Comparison of ENCODE assay signal across 8 mouse cellular contexts in the genomic region with DNA sequence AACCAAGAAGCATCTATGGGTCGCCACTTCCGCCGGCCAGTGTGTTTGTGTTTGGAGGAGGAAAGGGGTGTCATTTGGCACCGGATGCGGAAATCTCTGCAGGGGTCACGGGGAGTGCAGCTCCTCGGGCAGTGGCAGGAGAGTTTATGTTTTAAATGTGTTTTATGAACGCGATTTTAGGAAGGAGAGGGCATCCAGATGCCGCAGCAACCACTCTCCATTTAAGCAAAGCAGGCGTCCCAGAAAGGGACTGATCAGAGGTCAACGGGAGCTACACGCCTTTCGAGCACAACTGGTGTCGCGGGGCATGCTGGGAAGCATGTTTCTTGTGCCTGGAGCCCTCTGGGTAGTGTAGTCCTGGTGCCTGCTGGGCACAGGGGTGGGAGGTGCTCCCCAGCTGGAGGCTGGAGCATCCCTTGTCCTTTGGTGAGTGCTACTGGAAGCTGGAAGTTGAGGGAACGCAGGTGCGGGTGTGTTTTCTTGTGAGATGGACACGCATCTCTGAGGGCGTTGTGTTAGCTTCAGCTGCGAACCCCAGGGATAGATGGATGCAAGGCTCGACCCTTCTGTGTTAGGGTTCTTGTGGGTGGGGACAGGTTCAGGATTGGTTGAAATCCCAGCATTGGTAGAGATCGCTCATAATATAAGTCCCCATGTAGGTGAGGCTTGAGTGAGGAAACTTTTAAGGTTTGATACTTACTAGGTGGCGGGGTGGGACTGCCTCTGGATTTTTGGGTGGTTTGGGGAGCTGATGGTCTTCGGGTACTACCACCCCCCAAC.
DNase-seq lines count a peak whose midpoint lies in the region; ATAC-seq lines count a peak whose summit lies in the region.

No protein-coding gene starts in this region.

- DNase-seq in liver, result peak; percentile 70
- peak; percentile 1 to 25 for DNase-seq in monocyte, adult 2 months (ENCODE audit: low read depth in 1 of 2, low spot score in 2 of 2)
- peak; percentile 21 to 42 for DNase-seq in spleen, postnatal 14 days (ENCODE audit: low spot score in 2 of 2)

- no peak for ATAC-seq in erythroblast, adult 5-6 weeks (replicated peaks; ENCODE audit: low FRiP score, poor library complexity, severe bottlenecking)
- peak; percentile 97 for ATAC-seq in embryonic facial prominence, embryonic 15.5 days (ENCODE audit: insufficient number of reproducible peaks, low FRiP score, low TSS enrichment, low read depth)
- peak; percentile 95 for ATAC-seq in heart, embryonic 12.5 days (ENCODE audit: insufficient number of reproducible peaks, low FRiP score)
- peak; percentile 98 for ATAC-seq in kidney, embryonic 16.5 days (ENCODE audit: low FRiP score, low TSS enrichment)

- H3K27me3 ChIP-seq in erythroblast, embryonic 14.5 days (ENCODE audit: control insufficient read depth), result 0 out of 2 replicates have a peak, but pooled peaks cover 2% of the 10 kb centered on the region
- H3K27me3 ChIP-seq in embryonic facial prominence, embryonic 15.5 days, result peaks cover 28% of the 10 kb centered on the region
- peaks cover 16% of the 10 kb centered on the region for H3K27me3 ChIP-seq in heart, embryonic 12.5 days (replicated peaks)
- H3K27me3 ChIP-seq in kidney, embryonic 16.5 days (ENCODE audit: insufficient read depth, low read length), result peaks cover 3% of the 10 kb centered on the region; the same call in 1 of the 2 replicates

- H3K4me1 ChIP-seq in erythroblast, embryonic 14.5 days (ENCODE audit: control insufficient read depth), result peaks cover 6% of the 10 kb centered on the region
- peaks cover 6% of the 10 kb centered on the region; the same call in 1 of the 2 replicates for H3K4me1 ChIP-seq in embryonic facial prominence, embryonic 15.5 days
- peaks cover 5% of the 10 kb centered on the region; the same call in 1 of the 2 replicates for H3K4me1 ChIP-seq in heart, embryonic 12.5 days (replicated peaks)
- H3K4me1 ChIP-seq in kidney, embryonic 16.5 days (ENCODE audit: insufficient read depth, low read length), result peaks cover 4% of the 10 kb centered on the region; the same call in 1 of the 2 replicates

- H3K4me2 ChIP-seq in embryonic facial prominence, embryonic 15.5 days (replicated peaks), result peak overlapping the region; percentile 77
- H3K4me2 ChIP-seq in heart, embryonic 12.5 days, result peak overlapping the region; percentile 83
- peak overlapping the region; percentile 55 for H3K4me2 ChIP-seq in kidney, embryonic 16.5 days (replicated peaks; ENCODE audit: low read depth, low read length)

- no peaks in the 10 kb centered on the region for H3K36me3 ChIP-seq in erythroblast, embryonic 14.5 days (ENCODE audit: control insufficient read depth)
- H3K36me3 ChIP-seq in embryonic facial prominence, embryonic 15.5 days, result no peaks in the 10 kb centered on the region
- no peaks in the 10 kb centered on the region for H3K36me3 ChIP-seq in heart, embryonic 12.5 days
- H3K36me3 ChIP-seq in kidney, embryonic 16.5 days (ENCODE audit: insufficient read depth, low read length), result no peaks in the 10 kb centered on the region

- H3K9me3 ChIP-seq in erythroblast, embryonic 14.5 days (ENCODE audit: control insufficient read depth, low read length), result no peaks in the 10 kb centered on the region
- no peaks in the 10 kb centered on the region for H3K9me3 ChIP-seq in embryonic facial prominence, embryonic 15.5 days (replicated peaks)
- H3K9me3 ChIP-seq in heart, embryonic 12.5 days (replicated peaks), result no peaks in the 10 kb centered on the region
- H3K9me3 ChIP-seq in kidney, embryonic 16.5 days (ENCODE audit: low read length), result no peaks in the 10 kb centered on the region

- peak overlapping the region; percentile 35; the same call in 1 of the 2 replicates for H3K9ac ChIP-seq in embryonic facial prominence, embryonic 15.5 days
- peak overlapping the region; percentile 60; the same call in 1 of the 2 replicates for H3K9ac ChIP-seq in heart, embryonic 12.5 days
- peak overlapping the region; percentile 67 for H3K9ac ChIP-seq in kidney, embryonic 16.5 days (replicated peaks; ENCODE audit: low read length)

- H3K4me3 ChIP-seq in erythroblast, embryonic 14.5 days (replicated peaks), result peak overlapping the region; percentile 63
- peak overlapping the region; percentile 66 for H3K4me3 ChIP-seq in embryonic facial prominence, embryonic 15.5 days (replicated peaks)
- H3K4me3 ChIP-seq in heart, embryonic 12.5 days, result peak overlapping the region; percentile 61
- peak overlapping the region; percentile 55 for H3K4me3 ChIP-seq in kidney, embryonic 16.5 days (ENCODE audit: low read length)

- H3K27ac ChIP-seq in embryonic facial prominence, embryonic 15.5 days (replicated peaks), result peak overlapping the region; percentile 73
- H3K27ac ChIP-seq in heart, embryonic 12.5 days (ENCODE audit: poor library complexity, severe bottlenecking), result no peak overlapping the region
- peak overlapping the region; percentile 81 for H3K27ac ChIP-seq in kidney, embryonic 16.5 days (ENCODE audit: low read length)

- WGBS in embryonic facial prominence, embryonic 15.5 days, result 6% methylated on average over 25 of the region's 25 CpGs
- WGBS in heart, embryonic 12.5 days, result 8% methylated on average over 25 of the region's 25 CpGs
- WGBS in kidney, embryonic 16.5 days, result 8% methylated on average over 25 of the region's 25 CpGs

Comparison
In these comparisons a context has a peak if more than half of its experiments do, and no peak if none do; other contexts are left out.
1. DNase-seq: peak in every context shown above with its lines; median percentile 70 in liver; 32 in spleen, postnatal 14 days; 13 in monocyte, adult 2 months.